Mouse (Mus musculus) spleen, postnatal 4 days (tissue): ENCODE data around the gene Zbtb20.

Source experiments
- DNase-seq, 2 experiments: peaks; one replicate each; pipeline ENCODE4 v3.0.0; 2022; ENCODE audit warnings: low spot score in 2 of 2

The Zbtb20 gene

DNA sequence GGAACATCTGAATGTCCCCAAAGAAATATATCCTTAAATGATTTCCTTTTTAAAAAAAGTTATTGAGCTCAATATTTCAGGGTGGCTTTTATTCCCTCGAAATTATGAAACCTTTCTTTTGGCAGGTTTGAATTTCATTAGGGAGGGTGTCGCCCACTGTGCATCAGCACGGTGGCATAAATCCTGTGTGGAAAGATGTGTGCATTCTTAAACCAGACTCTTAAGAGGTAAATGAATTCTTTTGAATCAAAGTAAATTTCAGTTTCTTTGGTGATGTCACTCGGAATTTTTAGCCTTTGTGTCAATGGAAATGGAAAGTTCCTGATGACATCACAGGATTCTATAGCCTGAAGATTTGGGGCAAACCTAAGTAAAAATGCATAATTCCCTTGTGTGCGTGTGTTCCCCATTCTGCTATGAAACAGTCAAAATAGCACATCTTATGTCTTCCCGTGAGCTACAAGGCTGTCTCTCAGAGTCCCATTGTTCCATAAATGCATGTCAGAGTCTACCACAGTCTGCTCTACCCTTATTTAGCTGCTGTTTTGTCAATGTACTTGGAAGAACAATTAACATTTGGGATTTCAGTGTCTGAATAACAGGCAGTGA lies 318.1 kb downstream of the Zbtb20 start:
- no peak for DNase-seq

DNA sequence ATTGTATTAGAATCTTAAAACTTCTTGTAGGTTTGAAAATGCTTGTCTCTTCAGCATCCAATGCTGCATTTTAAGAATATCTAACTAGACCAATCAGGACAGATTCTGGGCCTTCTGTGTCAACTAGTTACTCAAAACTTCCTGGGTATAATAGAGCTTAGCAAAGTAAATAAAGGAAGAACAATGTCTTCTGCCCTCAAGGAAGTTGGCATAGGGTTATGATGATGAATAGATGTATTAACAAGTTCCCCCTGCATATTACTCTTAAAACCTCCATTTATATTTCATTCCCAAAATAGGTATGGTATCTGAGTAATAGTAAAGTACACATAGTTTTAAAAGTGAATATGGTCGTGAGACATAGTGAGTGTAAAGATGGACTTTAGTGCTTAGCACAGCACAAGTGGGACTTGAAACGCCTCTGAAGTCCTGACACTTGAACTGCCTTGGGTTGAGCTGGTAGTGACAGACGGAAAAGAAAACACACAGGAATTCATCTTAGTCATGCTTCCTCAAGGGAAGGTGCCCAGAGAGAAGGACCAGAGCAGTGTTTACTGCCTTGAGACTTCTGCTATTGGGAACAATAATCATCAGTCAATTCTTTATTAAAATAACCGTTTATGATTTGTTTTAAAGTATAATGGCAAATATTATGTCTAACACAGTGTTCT lies 341.8 kb downstream of the Zbtb20 start:
- no peak for DNase-seq

DNA sequence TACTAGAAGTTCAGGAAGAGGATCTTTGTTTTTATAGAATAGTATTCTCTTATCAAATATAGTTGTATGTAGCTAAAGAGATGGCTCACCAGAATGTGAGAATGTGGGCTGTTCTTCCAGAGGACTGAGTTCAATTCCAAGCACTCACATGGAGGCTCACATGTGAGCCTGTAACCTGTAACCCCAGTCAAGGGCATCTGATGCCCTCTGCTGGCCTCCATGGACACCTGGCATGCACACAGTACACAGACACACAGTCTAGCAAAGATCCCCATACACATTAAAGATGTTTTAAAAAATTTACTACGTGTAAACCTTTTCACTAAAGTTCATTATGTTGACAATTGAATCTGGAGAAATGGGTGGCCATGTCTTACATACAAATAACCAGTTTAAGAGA lies 343.7 kb downstream of the Zbtb20 start:
- no peak for DNase-seq

DNA sequence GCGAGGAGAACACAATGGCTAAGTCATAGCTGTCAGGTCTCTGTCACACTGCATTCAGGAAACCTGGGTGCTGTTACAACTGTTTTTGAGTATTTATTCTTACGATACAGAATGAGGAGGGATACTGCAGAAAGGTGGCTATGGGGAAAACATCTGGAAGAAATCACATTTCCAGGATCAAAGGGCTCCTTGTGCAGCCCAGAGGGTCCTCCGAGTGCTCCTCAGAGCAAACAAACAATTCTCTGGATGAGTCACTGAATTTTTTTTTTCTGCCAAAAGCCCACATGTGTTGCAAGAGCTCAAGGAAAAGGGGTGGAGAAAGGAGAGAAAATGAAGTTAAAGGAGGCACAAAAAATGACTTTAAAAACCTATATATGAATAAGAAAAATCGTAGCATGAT lies 345.6 kb downstream of the Zbtb20 start:
- no peak for DNase-seq

DNA sequence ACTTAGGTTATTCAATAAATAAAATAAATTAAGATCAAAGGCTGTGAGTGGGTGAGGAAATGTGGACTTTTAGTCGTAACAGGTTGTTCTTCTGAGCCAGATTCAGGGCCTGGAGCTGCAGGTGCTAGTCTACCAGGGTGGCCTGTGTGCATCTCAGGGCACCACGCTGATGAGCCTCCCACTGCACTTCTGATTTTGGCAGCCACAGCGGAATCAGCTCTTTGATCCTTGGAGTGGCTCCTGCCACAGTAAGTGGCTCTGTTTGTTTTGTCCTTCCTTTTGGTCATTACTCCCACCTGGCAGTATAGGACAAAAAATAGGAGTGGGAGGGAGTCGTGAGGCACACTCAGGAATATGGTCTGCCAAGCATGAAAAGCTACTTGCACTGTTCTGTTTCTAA lies 354.6 kb downstream of the Zbtb20 start:
- no peak for DNase-seq

DNA sequence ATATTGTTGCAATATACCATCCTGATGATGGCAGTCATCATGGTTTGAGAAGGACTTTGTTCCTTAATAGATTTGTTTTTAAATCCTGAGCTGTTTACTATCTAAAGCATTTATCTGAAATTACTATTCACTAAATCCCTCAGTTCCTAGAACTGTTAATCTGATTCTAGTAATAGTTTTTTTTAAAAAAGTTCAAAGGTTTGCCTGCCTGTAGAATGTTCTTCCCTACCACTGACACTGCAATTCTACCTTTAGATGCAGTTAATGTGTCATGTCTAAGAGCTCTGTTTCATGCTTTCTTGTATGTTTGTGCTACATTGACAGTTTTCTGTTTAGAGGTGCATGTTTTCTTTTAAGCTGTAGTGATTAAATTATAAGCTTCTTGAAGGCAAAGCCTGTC lies 358.6 kb downstream of the Zbtb20 start:
- DNase-seq: no peak

DNA sequence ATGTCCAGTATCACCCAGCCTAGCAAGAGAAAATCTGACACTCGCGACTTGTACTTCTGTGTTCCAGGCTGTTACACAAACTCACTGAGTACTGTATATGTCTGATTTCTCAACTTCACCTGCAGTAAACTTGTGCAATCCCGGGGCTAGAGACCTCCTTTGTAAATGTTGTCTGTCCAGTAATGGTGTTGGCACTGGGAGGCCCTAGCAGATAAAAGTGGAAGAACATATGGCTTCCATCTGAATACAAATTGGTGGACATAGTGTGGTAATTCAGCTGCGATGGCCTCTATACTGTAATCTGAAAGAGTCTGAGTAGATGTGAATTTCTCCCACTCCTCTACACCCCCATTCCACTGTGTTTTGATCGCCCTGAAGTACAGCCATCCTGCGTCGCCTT lies 359.6 kb downstream of the Zbtb20 start:
- no peak for DNase-seq

DNA sequence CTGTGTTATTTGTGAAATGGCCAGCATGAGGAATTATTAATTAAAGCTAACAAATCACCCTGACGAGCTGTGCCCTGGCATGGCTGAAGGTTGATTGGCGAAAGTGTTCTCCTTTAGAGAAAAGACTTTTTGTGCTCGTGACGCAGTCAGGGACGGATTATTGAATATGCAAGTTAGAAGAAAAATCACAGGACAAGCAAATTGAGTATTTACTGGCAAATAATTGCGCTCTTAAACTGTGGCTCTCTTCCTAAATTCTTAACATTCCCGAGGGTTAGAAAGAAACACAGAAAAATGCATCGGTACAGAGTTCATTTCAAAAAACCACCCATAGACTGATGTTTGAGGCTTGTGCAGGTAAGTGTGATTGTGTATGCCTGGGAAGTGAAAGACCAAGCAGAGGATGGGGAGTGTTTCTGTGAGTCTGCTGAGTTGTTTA lies 360.1 kb downstream of the Zbtb20 start:
- no peak for DNase-seq

DNA sequence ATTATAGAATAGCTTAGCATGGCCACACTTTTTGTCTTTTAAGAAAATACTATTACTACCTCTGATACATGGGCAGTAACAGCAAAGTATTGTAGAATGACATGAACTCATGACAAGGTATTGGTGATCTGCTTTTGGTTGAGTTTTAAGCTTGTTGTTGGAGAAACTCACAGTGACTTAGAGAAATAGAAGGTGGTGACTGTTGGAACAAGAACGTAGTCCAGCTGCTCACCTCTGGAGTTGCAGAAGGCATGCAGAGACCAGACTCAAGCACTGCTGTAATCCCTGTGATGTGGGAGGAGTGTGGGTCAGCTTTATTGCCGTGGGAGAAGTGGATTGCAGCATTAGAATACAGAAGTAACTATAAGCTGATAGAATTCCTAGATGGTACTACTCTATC lies 361.9 kb downstream of the Zbtb20 start:
- no peak for DNase-seq

DNA sequence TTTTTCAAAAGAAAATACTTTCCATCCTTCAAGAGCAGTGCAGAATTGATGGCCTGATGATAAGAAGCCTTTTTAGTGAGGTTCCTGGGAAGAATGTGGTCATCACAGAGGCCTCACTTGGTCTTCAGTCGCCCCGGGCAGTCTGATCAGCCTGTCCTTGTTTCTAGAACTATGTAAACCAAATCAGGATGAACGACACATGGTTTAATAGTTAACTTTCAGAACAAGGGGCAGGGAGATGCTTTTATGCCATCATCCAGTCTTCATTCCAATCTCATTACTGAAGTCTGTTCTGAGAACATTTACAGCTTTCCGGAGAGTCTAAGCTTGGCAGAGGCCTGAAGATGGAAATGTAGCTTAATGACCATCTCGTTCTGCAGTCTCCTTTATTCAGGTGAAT lies 371.3 kb downstream of the Zbtb20 start:
- no peak for DNase-seq

DNA sequence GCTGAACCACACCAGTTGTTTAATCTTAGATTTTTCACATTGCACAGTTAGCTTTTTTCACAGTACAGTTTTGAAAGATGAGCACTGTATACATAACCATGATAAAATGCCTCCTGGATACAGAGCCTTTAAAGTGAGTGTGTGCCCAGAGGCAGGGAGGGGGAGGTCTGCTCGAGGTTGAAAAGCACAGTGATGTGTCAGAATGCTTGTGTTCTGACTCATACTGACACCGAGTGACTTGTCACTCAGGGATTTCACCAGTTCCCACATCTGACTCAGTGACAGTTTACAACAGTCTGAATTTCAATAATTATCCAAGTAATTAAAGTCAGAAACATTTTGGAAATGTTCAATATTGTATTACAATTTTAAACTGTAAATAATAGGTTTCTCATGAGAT lies 377.4 kb downstream of the Zbtb20 start:
- DNase-seq: no peak

DNA sequence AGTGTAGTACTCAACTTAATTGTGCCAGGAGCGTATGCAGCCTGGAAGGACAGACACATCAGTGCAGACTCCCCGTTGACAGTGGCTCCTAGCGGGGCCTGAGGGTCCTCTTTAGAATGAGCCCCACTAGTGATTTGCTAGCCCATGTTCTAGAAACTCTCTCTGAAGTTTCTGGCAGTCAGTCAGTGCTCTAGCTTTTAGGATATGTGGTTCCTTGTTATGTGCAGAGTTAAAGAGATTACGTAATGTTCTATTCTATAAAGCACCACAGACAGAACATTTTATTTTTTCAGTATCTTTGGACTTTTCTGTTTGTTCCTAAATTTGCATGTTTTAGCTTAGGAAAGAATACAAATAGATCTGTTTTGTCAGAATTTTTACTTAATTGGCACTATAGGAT lies 378.1 kb downstream of the Zbtb20 start:
- no peak for DNase-seq

DNA sequence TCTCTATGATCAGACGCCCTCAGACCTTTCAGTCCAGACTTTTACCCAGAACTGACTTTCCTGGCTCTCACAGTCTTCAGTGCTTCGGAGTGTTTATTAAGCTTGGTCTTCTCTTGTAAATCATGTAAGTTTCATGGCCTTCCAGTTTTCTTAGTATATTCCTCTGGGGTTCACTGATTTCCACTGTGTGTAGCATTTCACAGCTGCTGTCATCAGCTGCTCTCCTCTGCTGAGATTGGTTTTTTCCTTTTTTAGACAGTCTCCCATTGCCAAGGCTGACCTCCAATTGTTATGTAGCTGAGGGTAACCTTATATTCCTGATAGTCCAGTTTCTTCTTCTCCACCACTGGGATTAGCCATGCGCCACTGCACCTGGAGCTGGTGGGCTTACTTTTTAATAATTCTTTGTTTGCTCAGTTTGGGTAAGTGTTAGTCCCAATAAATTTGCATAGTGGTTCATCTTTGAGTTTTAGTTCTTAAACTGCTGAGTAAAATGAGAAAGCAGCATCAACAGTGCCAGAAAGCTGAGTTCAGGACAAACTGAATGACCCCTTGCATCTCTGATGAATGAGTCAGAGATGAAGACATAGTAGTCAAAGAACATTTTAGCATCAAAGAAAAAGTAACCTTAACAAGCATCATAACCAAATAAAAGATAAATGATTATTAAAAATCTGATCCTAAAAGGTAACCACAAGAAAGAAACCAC lies 380.7 kb downstream of the Zbtb20 start:
- DNase-seq: no peak

DNA sequence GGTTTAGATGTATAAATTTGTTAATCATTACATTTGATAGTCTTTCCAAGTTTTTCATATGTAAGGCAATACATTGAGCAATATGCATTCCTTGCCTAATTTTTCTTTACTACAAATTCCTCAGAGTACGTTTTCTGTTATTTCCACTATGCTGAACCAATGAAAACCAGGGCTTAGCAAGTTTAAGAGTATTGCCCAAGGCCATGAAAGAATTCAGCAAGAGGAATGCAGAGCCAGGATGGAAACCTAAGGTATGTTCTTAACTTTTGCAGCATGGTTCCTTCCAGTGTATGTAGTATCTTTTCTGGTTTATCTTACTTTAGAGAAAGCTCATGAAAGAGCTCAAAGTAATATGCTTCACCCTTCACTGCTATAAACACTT lies 381.2 kb downstream of the Zbtb20 start:
- no peak for DNase-seq

DNA sequence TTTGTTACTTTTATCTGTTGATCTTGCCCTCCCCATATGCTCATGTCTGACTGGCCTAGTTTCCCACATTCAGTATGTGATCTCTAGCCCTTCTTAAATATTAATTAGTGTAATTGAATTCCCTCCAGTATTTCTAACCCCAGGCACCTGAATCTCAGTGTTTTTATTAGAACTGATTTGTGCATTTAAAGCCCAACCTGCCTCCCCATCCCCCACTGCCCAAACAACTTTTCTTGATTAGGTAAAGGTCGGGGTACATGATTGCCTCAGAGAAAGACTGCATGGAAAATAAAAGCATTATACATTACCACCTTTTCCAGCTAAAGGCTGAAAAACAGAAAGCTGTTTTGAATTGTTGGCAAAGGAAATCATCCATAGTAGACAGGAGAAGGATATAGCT lies 383.8 kb downstream of the Zbtb20 start:
- no peak for DNase-seq

DNA sequence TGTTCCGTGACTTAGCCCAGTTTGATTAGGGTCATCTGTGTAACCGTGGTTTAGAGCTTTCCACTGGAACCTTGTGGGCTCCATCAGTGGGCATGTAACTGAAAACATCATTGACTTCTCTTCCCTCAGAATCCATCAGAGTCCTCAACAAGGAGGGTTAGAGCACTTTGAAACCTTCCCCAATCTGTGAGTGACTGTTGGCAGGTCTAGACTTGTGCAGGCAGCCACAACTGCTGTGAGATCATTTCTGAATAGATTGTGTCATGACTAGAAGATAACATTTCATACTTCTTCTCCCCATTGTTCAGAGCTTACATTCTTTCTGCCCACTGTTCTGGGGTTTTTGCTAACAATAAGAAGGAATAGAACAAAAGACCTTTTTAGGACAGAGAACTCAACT lies 385.2 kb downstream of the Zbtb20 start:
- no peak for DNase-seq

DNA sequence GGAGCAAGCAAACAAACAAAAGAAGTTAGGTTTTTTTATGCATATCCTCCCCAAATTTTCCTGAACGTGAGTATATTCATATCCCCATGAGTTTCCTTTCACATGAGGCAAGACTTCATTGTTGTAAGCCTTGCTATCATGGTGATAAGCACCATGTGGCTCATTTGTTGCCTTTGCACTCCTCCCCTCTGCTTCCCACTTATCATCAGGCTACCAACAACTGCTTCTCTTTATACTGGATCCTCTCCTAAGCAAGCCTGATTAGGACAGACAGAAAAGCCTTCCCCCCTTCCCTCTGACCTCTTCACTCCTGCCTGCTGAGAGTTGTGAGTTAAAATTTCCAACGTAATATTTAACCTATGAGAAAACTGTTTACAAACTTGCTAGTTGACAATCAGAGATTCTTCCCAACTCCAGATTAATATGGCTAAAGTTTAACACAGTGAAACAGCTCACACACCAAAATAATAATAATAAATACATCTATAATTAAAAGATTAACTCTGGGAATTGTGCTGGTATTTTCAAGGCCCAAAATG lies 398.4 kb downstream of the Zbtb20 start:
- no peak for DNase-seq

DNA sequence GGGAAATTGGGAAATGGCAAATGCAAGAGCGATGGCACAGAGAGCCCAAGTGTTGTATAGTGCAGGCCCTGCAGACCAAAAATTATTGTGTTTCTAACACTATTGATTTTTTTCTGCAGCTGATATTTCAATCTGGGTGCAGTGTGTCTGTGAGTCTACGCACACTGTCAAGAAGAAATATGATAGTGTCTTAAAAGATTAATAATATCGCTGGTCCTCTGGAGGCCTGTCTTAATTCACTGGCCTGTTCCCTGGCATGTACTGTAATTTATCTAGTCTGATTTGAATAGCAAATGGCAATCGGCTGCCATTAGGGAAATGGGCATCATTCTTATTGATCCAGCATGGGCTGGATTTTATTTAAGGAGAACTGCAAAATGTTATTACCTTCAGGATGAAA lies 401.1 kb downstream of the Zbtb20 start:
- DNase-seq: no peak

DNA sequence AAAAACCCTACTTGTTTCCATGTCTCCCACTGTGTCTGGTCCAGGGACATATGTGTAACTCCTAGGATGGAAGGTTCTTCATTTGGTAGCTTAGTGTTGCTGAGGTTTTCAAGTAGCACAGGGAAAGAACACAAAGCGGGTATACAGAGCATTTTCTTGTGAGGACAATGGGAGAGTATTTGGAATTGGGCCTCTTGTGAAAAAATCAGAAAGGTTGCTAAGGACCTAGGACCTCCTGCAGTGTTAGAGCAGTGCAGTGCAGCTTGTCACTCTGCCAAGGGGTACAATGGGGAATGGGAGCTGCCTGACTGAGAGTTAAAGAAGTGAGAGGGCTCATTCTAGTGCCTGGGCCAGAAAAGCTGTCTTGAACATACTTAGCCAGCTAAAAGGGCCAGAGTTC lies 410.6 kb downstream of the Zbtb20 start:
- no peak for DNase-seq

DNA sequence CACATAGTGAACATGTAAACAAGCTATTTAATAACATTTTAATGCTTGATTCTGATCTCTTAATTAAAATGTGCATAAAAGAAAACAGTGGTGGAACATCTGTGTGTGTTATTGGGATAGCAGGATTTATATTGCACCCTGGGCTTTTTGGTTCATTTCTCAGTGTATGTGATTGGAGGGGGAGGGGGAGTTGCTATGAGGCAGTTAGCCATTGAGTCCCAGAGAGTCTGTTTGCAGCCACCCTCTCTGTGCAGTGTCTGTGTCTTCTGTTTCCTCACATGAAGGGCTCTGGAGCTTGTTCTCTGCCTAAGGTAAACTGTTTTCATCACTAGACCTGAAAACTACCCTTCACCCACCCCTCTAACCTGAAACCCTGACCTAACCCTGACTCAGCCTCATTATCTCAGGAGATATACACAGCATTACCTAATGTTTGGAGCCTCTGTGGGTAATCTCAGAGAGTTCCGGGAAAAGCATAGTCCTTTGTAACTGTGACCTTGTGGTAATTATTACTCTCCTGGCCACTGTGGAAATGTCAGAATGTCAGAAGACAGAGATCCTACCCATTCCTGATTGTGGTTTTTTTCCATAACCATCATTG lies 411.2 kb downstream of the Zbtb20 start:
- no peak for DNase-seq

DNA sequence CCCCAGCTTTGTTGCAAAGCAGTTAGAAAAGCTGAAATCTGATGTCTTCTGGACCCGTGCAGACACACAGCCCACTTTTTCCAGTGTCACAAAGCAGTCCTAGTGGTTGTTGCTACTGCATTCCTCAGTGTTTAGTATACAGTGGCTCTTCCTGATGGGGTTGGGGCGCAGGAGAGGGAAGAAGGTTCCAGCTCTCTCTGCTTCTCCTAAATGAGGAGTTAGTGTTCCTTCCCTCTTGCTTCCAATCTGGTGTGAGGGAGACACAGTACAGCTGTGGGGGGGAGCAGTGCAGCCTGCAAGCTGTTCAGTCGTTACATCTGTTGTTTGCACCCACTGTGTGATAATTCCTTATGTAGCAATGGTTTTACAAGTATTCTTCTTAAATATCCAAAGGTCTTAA lies 415.7 kb downstream of the Zbtb20 start:
- no peak for DNase-seq

DNA sequence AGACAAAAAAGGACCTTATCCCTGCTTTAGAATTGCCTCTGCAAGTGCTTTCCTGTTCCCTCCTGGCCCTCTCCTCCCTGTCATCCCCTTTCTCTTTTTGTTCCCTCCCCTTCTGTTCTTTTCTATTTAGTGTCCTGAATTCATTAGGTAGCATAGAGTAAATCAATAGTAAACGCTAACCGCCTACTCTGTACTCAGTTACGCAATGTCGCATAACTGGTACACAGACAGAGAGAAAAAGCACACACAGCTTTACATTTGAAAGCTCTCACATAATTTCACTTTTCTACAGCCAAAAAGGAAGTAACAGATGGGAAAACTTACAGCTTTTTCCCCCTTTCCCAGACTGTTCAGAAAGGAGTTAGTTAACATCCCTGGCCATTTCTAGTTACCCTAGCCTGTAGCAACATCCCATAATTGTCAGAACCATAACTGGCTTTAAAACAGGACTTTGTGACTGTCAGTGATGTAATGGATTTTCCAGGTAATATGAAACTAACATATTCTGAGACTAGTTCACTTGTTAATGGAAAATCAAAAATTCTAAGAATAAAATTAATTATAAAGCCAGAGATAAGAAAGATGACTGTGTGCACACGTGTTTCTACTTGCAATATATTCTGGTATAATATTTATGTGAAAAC lies 422.4 kb downstream of the Zbtb20 start:
- DNase-seq: no peak
